Comparison of ENCODE assay signal across 20 mouse cellular contexts in the genomic region with DNA sequence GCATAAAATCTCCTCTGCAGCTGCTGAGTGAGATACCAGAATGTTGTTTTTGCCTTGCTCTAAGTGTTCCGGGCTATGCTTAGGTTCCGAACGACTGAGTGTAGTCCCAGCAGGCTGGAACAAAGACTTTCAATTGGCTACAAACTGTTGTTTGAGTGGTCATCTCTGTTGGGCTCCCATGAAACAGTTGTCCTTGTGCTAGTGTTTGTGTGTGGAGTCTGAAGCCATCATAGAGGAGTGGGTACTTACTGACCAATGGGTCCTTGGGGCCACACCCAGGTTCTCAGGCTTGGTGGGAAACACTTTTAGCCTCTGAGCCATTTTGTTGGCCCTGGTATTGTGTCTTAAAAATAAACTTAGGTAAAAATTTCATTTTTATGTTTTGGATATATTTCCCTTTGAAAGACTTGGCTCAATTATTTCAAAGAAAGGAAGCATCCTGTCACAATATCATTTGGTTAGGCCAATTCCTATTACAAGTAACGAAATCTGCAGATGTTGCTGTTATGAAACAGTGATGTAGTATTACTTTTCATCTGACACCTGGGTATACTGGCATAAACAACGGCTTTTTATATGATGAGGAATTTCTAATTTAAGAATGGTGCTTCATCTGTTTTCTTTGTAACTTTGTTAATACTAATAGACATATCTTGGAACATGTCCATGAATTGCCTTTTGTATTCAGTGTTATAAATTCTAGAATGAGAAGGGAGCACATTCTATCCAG.
A peak's percentile ranks its signal among the peaks of the same experiment; 100 is the strongest.
DNase-seq lines count a peak whose midpoint lies in the region; ATAC-seq and TF ChIP-seq lines count a peak whose summit lies in the region.
"Had no signal": no experiment of that assay in that cellular context is flagged by ENCODE, and none has a peak within 500 bp of the region (broad histone marks: within the 10 kb centered on the region; RNA-seq: fewer than 3 reads in every experiment).

No protein-coding gene starts in this region.

- H3K36me3 ChIP-seq in heart, embryonic 12.5 days: peaks cover 61% of the 10 kb centered on the region
- peaks cover 9% of the 10 kb centered on the region; the same call in 1 of the 2 replicates for H3K36me3 ChIP-seq in midbrain, embryonic 11.5 days (ENCODE audit: control insufficient read depth, insufficient read depth, low read length)
- peaks cover 69% of the 10 kb centered on the region for H3K36me3 ChIP-seq in midbrain, postnatal 0 days (ENCODE audit: insufficient read depth, low read length)

- WGBS in heart, embryonic 12.5 days: 89% methylated on average over 5 of the region's 5 CpGs
- 95% methylated on average over 5 of the region's 5 CpGs for WGBS in midbrain, embryonic 11.5 days
- WGBS in midbrain, postnatal 0 days: 96% methylated on average over 5 of the region's 5 CpGs

- H3K4me2 ChIP-seq in heart, embryonic 12.5 days: no peak overlapping the region
- H3K4me2 ChIP-seq in midbrain, embryonic 11.5 days: no peak overlapping the region
- no peak overlapping the region for H3K4me2 ChIP-seq in midbrain, postnatal 0 days (ENCODE audit: low read depth, low read length, poor library complexity, severe bottlenecking)
- H3K4me2 ChIP-seq: forebrain, embryonic 13.5 days; heart, embryonic 15.5 days; hindbrain, embryonic 15.5 days had no signal

- peak overlapping the region; percentile 76 for H3K27ac ChIP-seq in gastrocnemius, adult 2 months
- no peak overlapping the region for H3K27ac ChIP-seq in heart, embryonic 12.5 days (ENCODE audit: poor library complexity, severe bottlenecking)
- no peak overlapping the region for H3K27ac ChIP-seq in midbrain, embryonic 11.5 days (ENCODE audit: low read depth, low read length)
- H3K27ac ChIP-seq in midbrain, postnatal 0 days (ENCODE audit: low read depth, low read length): no peak overlapping the region
- H3K27ac ChIP-seq: embryonic facial prominence, embryonic 10.5 days; forebrain, embryonic 13.5 days; heart, embryonic 15.5 days; hindbrain, embryonic 15.5 days had no signal

- DNase-seq in gastrocnemius, adult 2 months: no peak
- no peak for DNase-seq in gastrocnemius, postnatal 14 days
- peak; percentile 8 to 75 for DNase-seq in heart, adult 9 months (ENCODE audit: low spot score in 2 of 2)
- DNase-seq in midbrain, embryonic 11.5 days (ENCODE audit: low spot score, missing footprints): peak; percentile 39
- DNase-seq in midbrain, postnatal 0 days (ENCODE audit: low spot score): no peak
- DNase-seq in cerebellum, adult 18-20 months: no peak
- DNase-seq: adrenal gland, postnatal 14 days; cerebellum, adult 2 months; cerebellum, postnatal 10 days; forebrain, postnatal 0 days; gastrocnemius, postnatal 36 days; heart, adult 18-20 months had no signal

- H3K4me1 ChIP-seq in heart, embryonic 12.5 days (replicated peaks): no peaks in the 10 kb centered on the region
- no peaks in the 10 kb centered on the region for H3K4me1 ChIP-seq in midbrain, embryonic 11.5 days (ENCODE audit: control insufficient read depth, insufficient read depth, low read length)
- H3K4me1 ChIP-seq in midbrain, postnatal 0 days (ENCODE audit: insufficient read depth, low read length): no peaks in the 10 kb centered on the region
- H3K4me1 ChIP-seq: embryonic facial prominence, embryonic 10.5 days; forebrain, embryonic 13.5 days; heart, embryonic 15.5 days; hindbrain, embryonic 15.5 days had no signal

- no peak for ATAC-seq in heart, embryonic 12.5 days (ENCODE audit: insufficient number of reproducible peaks, low FRiP score)
- no peak for ATAC-seq in midbrain, embryonic 11.5 days (ENCODE audit: low FRiP score)
- no peak for ATAC-seq in midbrain, postnatal 0 days (ENCODE audit: low FRiP score)
- ATAC-seq: activated CD4-positive, CD25-positive, alpha-beta regulatory T cell, adult 4 months; forebrain, embryonic 13.5 days; forebrain, postnatal 0 days; intestine, embryonic 16.5 days; Patski had no signal

- no peak overlapping the region for H3K4me3 ChIP-seq in gastrocnemius, adult 2 months
- H3K4me3 ChIP-seq in heart, embryonic 12.5 days: no peak overlapping the region
- H3K4me3 ChIP-seq in midbrain, embryonic 11.5 days (ENCODE audit: low read depth, low read length): no peak overlapping the region
- H3K4me3 ChIP-seq in midbrain, postnatal 0 days (ENCODE audit: low read depth, low read length): no peak overlapping the region
- H3K4me3 ChIP-seq: embryonic facial prominence, embryonic 10.5 days; forebrain, embryonic 13.5 days; heart, embryonic 15.5 days; hindbrain, embryonic 15.5 days had no signal

- H3K9me3 ChIP-seq in heart, embryonic 12.5 days (replicated peaks): peaks cover 4% of the 10 kb centered on the region; the same call in 1 of the 2 replicates
- H3K9me3 ChIP-seq in midbrain, embryonic 11.5 days (ENCODE audit: control insufficient read depth, low read length): no peaks in the 10 kb centered on the region
- H3K9me3 ChIP-seq in midbrain, postnatal 0 days (ENCODE audit: low read length): no peaks in the 10 kb centered on the region
- H3K9me3 ChIP-seq: embryonic facial prominence, embryonic 10.5 days; heart, embryonic 15.5 days; hindbrain, embryonic 15.5 days had no signal

- TF ChIP-seq CTCF in gastrocnemius, adult 2 months (IDR thresholded peaks at IDR 0.05): no peak
- no peak for TF ChIP-seq CTCF in midbrain, postnatal 0 days (IDR thresholded peaks at IDR 0.05)

- intact Hi-C loops in gastrocnemius, adult 2 months (cut with DNase I): no loop called here
- intact Hi-C loops in gastrocnemius, postnatal 14 days (cut with DNase I; ENCODE audit: low total_unique reads): no loop called here

- no peak overlapping the region for H3K9ac ChIP-seq in heart, embryonic 12.5 days
- H3K9ac ChIP-seq in midbrain, embryonic 11.5 days (ENCODE audit: low read length): no peak overlapping the region
- H3K9ac ChIP-seq in midbrain, postnatal 0 days (replicated peaks; ENCODE audit: low read length, poor library complexity, severe bottlenecking): no peak overlapping the region
- H3K9ac ChIP-seq: forebrain, embryonic 13.5 days; forebrain, postnatal 0 days; heart, embryonic 15.5 days; hindbrain, embryonic 15.5 days had no signal

- H3K27me3 ChIP-seq in heart, embryonic 12.5 days (replicated peaks): peaks cover 3% of the 10 kb centered on the region; the same call in 1 of the 2 replicates
- no peaks in the 10 kb centered on the region for H3K27me3 ChIP-seq in midbrain, embryonic 11.5 days (ENCODE audit: control insufficient read depth, insufficient read depth, low read length)
- H3K27me3 ChIP-seq in midbrain, postnatal 0 days (ENCODE audit: insufficient read depth, low read length): no peaks in the 10 kb centered on the region
- H3K27me3 ChIP-seq: forebrain, embryonic 13.5 days; heart, embryonic 15.5 days; hindbrain, embryonic 15.5 days; Patski had no signal

Comparison
In these comparisons a context has a peak if more than half of its experiments do, and no peak if none do; other contexts are left out.
1. DNase-seq: peak in heart, adult 9 months (2 of 2) and midbrain, embryonic 11.5 days (single experiment); none in gastrocnemius, adult 2 months (single experiment), gastrocnemius, postnatal 14 days (single experiment), midbrain, postnatal 0 days (single experiment) and cerebellum, adult 18-20 months (0 of 2).